ENCODE assay signal across 11 mouse cellular contexts in the genomic region with DNA sequence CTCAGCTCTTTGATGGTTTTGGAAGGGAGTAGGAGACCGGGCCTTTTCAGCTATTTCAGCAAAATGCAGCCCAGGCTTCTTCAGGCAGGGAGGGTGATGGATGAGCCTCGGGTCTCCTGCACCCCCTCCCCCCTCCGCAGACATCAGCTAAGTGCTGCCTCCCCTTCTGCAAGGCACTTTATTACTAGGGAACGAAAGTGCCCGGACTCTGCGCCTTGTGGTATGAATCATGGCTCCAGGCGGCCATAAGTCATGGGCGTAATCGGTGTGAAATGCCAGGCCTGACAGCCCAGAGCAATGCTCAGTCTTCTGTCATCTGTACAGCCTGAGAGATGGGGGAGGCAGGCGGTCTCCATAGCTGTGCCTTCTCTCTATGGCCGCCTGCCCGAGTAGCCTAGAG. TPM values are rescaled to one million over a fixed set of nuclear protein-coding genes. Genes with fewer than 3 reads are reported as not detected.
DNase-seq lines count a peak whose midpoint lies in the region; ATAC-seq and TF ChIP-seq lines count a peak whose summit lies in the region.
"Had no signal": no experiment of that assay in that cellular context is flagged by ENCODE, and none has a peak within 500 bp of the region (broad histone marks: within the 10 kb centered on the region; RNA-seq: fewer than 3 reads in every experiment).

No protein-coding gene starts in this region.

- no peak overlapping the region for H3K4me2 ChIP-seq in heart, embryonic 16.5 days (ENCODE audit: low read depth, low read length)
- no peak overlapping the region for H3K4me2 ChIP-seq in intestine, postnatal 0 days (replicated peaks; ENCODE audit: low read depth)

- H3K36me3 ChIP-seq in heart, embryonic 16.5 days (ENCODE audit: control insufficient read depth, insufficient read depth) = no peaks in the 10 kb centered on the region
- H3K36me3 ChIP-seq in intestine, postnatal 0 days (ENCODE audit: control insufficient read depth, insufficient read depth) = no peaks in the 10 kb centered on the region

- 54% methylated on average over 12 of the region's 12 CpGs for WGBS in heart, embryonic 16.5 days
- 39% methylated on average over 12 of the region's 12 CpGs for WGBS in intestine, postnatal 0 days

- TF ChIP-seq CTCF in intestine, postnatal 0 days (IDR thresholded peaks at IDR 0.05; ENCODE audit: low read depth) = no peak

- peaks cover 50% of the 10 kb centered on the region for H3K4me1 ChIP-seq in heart, embryonic 16.5 days (ENCODE audit: control insufficient read depth, insufficient read depth, low read length)
- no peaks in the 10 kb centered on the region for H3K4me1 ChIP-seq in intestine, postnatal 0 days (replicated peaks; ENCODE audit: control insufficient read depth, insufficient read depth, low read length)

- no peaks in the 10 kb centered on the region for H3K9me3 ChIP-seq in heart, embryonic 16.5 days (replicated peaks; ENCODE audit: control insufficient read depth, low read length)
- H3K9me3 ChIP-seq in intestine, postnatal 0 days (ENCODE audit: control insufficient read depth) = no peaks in the 10 kb centered on the region

- no peak overlapping the region for H3K9ac ChIP-seq in heart, embryonic 16.5 days (ENCODE audit: low read length)
- no peak overlapping the region for H3K9ac ChIP-seq in intestine, postnatal 0 days (ENCODE audit: low read depth, low read length)
- H3K9ac ChIP-seq: forebrain, postnatal 0 days had no signal

- H3K27ac ChIP-seq in heart, embryonic 16.5 days (ENCODE audit: low read length) = peak overlapping the region; percentile 91
- no peak overlapping the region for H3K27ac ChIP-seq in intestine, postnatal 0 days (ENCODE audit: low read depth, low read length)

- H3K4me3 ChIP-seq in heart, embryonic 16.5 days (ENCODE audit: low read length) = no peak overlapping the region
- H3K4me3 ChIP-seq in intestine, postnatal 0 days (ENCODE audit: low read depth, low read length) = no peak overlapping the region

- ATAC-seq in heart, embryonic 16.5 days (replicated peaks; ENCODE audit: extremely low read depth, insufficient read depth, low FRiP score) = no peak
- 0 out of 2 replicates have a peak, but pooled peaks have one; percentile 10 for ATAC-seq in intestine, postnatal 0 days
- ATAC-seq: forebrain, postnatal 0 days had no signal

- no peak for DNase-seq in heart, adult 9 months (ENCODE audit: low spot score in 2 of 2)
- DNase-seq in retina, postnatal 1 day = peak; percentile 25
- no peak for DNase-seq in retina, embryonic 14.5 days (ENCODE audit: low spot score)
- DNase-seq in yolk sac, embryonic 10.5 days (ENCODE audit: low spot score) = peak; percentile 42
- DNase-seq in B cell, adult 2 months = no peak
- DNase-seq in cerebellum, postnatal 36 days = no peak
- DNase-seq: cerebellum, postnatal 14 days; forebrain, postnatal 0 days; thymus, postnatal 14 days had no signal

- no peaks in the 10 kb centered on the region for H3K27me3 ChIP-seq in heart, embryonic 16.5 days (ENCODE audit: control insufficient read depth, insufficient read depth, low read length)
- H3K27me3 ChIP-seq in intestine, postnatal 0 days (replicated peaks; ENCODE audit: control insufficient read depth, insufficient read depth, low read length) = no peaks in the 10 kb centered on the region

RNA-seq across cellular contexts. Expression of gene Dbh, which starts 18.7 kb away (rescaled TPM):
- 0.72 and 0.80 TPM in 2 replicates for polyA plus RNA-seq in heart, embryonic 16.5 days (2015; fragmentation: Nextera tagmentation; extraction: Ambion mirVana)
- polyA plus RNA-seq in intestine, postnatal 0 days (2015; fragmentation: Nextera tagmentation; extraction: Ambion mirVana) = 0.65 and 0.84 TPM in 2 replicates

RNA-seq across cellular contexts. Expression of gene Fam163b, which starts 41.4 kb away (rescaled TPM):
- 0.70 and 0.91 TPM in 2 replicates for polyA plus RNA-seq in heart, embryonic 16.5 days (2015; fragmentation: Nextera tagmentation; extraction: Ambion mirVana)
- polyA plus RNA-seq in intestine, postnatal 0 days (2015; fragmentation: Nextera tagmentation; extraction: Ambion mirVana) = 0.10 TPM in 2 replicates

Comparison
In these comparisons a context has a peak if more than half of its experiments do, and no peak if none do; other contexts are left out.
1. DNase-seq: peak in retina, postnatal 1 day (single experiment) and yolk sac, embryonic 10.5 days (single experiment); none in heart, adult 9 months (0 of 2), retina, embryonic 14.5 days (single experiment), B cell, adult 2 months (0 of 2) and cerebellum, postnatal 36 days (0 of 2).